Mouse (Mus musculus) gonadal fat pad, adult 2 months (tissue): ENCODE measurements around the gene Gli3. TPM values are rescaled to one million over a fixed set of nuclear protein-coding genes. Genes with fewer than 3 reads are reported as not detected.

Experiments
- DNase-seq: peaks from one replicate; pipeline ENCODE4 v3.0.0-alpha.2; 2012; ENCODE audit warnings: low read depth
- polyA plus RNA-seq: library from polyadenylated mRNA; depleted of rRNA; stranded (reverse); fragments of >200 nt; gene quantifications from 2 replicates; pipeline ENCODE4 v1.2.3, GENCODE M21; 2012

Gli3 gene
- polyA plus RNA-seq, 1 experiment = 1.7 TPM

DNA sequence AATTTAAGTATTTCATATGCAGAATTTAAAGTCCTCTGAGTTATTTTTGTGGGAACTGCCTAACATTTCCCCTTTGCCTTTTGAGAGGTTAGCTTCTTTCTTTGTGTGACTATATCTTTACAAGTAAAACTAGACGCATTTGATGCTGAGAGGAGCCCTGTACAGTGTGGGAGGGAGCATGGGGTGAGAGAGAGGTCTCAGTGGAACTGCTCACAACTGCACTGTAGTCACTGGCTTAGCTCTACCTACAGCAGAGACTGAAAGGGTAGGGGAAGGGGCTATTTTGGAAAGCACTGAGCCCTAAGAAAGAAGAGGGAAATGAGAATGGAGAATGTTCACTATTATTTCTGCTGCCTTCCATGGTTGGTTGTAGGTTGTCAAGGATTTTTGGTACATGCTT lies 25.0 kb downstream of the Gli3 start:
- DNase-seq = no peak

DNA sequence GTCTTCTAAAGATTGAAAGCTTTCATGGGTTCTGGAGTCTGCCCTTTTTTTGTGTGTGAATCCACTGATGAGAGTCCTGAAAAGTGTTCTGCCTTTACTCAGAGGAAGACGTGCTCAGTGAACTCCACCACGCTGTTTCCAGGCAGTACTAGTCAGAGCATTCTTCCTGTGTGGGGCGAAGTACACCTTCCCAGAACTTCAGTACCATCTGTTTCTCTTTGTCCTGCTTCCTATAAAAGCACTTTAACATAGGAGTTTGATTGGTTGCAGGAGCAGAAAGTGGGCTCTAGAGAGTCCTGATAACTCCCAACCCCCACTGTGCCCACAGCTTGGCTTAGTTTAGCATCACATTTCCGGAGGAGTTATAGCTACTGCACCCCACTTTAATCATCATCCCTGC lies 32.8 kb downstream of the Gli3 start:
- no peak for DNase-seq

DNA sequence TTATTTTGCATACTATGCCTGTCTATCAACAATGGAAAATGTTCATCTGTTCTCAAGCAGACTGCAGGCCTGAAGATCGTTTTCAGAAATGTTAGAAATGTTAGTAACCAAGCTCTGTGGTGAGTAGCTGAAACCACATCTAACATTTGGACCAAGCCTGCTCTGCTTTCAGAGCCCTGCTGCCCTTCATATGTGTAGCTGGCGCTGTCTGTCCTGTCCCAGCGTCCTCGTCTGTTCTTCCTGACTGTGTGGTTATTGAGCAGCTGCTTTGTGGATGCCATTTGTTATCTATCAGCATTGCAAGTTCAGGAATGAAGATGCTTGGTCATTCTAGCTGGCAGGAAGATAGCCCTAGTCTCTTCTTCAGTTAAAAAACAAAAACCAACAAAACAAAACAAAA lies 35.3 kb downstream of the Gli3 start:
- DNase-seq = no peak

DNA sequence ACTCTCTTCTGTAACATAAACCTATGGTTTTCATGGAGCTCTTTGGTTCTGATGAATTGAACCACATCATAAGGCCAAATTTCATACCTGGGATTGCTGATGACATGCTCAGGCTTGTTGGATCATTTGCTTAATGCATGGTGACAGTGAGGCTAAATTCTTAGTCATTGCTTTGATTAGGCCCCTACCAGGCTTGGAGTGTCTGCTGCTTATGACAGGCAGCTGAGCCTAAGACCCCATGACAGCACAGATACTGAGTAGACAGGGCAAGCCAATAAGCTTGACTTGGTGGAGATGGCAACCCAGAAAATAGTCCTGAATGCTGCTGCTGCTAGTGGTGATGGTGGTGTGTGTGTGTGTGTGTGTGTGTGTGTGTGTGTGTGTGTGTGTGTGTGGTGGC lies 47.9 kb downstream of the Gli3 start:
- no peak for DNase-seq

DNA sequence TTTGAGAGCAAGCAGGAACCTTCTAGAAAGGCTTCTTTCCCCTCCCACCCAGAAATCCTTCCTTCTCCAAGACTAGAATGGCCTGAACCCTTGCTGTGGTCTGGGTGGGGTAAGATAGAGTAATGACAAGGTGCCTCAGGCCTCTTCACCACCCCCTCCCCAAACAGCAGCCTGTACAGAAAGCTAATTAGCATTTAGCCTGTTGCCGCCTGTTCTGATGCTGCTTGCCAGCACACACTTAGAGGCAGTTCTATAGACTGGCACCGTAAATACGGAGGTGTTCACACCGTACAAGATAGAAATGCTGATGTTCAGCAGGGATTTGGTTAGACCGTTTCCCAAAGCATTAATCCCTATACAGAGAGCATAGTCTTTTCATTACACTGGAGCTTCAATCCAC lies 50.1 kb downstream of the Gli3 start:
- no peak for DNase-seq

DNA sequence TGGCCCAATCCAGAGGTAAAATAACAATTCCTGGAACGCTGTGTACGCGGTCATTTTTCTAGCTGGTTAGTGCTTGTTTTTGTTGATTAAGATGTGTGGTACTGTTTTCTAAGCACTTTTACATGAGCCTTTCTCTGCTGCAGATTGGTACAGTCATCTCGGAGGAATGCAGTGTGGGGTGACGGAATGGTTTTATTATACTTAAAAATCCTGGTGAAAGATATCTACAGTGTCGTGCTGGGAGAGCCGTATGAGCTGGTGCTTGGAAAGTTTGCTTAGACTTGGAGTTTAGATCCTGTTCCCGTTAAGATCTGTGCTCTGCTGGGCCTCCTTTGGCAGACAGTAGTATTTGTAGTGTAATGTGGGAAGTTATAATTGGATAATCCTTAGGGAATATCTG lies 51.0 kb downstream of the Gli3 start:
- no peak for DNase-seq

DNA sequence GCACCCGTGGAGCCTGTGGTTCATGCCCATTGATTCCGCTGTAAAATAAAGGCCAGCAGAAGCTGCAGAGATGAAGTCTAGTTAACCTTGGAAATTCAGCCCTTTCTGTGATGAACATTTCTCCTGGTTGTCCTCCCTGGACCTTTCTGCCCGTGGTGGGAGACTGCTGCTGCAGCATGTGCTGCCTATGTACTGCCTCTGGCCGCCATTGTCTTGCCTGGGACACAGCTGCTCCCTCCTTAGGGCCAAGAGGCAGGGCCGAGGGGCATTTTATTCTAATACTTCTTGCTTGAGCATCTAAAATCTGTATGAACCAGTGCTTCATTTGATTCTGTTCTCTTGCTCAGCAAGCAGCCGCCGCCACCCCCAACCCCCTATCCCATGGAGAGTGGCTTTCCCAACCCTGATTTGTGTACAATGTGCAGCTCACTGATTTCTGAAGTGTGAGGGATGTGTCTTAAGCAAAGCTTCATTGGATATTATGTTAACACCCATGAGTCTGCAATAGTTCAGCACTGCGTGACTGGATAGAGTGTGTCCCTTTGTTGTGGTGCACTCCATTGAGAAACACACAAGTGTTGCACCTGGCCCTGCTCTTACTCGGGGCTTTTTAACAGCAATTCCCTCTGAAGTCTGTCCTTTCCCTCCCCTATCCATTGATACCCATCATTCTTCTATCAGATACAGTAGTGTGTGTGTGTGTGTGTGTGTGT lies 54.2 kb downstream of the Gli3 start:
- DNase-seq = no peak

DNA sequence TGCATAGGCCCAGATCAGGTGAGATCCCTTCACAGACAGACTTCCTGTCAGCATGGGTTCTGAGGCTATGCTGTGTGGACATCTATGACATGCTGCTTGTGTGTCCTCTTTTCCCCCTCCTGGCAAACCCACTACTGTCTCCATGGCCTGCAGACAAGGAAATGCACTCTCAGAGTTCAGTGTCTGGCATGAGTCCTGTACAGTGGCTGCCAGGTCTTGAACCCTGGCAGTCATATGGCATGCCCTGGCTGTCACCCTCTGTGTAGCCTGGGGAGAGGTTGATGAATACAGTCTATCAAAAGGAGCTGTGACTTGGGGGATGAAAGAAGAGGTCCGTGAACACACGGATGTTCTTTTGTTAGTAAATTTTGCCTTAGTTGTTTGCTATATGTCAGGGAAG lies 57.3 kb downstream of the Gli3 start:
- no peak for DNase-seq

DNA sequence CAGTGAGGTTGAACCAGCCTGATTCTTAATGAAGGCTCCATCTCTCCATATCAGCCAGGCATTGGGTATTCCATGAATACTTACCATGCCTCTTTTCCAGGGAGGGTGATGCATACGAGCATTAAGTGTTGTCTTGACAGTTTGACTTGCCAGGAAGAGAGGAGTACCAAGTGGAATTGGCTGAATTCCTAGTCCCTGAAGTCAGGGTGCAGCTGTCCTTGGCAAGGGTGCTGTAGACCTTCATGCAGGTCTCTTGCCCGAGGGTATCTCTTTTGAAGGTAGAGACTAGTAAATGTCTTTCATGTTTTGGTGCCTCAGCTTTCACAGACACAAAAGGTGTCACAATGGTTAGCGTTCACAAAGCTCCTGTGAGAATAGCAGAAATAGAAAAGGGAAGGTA lies 59.1 kb downstream of the Gli3 start:
- DNase-seq = no peak

DNA sequence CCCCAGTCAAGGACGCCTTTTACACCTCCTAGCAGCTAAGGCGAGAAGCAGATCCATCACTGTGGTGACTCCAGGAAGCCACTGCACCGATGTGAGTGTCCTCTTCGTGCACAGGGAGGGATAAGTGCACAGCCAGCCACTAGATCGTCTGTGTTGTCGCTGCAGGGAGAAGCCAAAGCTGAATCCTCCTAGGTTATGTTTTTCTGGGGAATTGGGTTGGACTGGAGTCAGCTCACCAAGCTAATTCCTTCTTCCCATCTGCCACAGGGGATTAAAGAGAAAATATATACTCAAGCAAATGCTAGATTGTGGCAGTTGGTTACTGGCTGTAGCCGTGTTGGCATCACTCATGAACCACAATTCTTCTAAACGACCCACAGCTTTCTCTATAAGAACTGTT lies 61.2 kb downstream of the Gli3 start:
- no peak for DNase-seq

DNA sequence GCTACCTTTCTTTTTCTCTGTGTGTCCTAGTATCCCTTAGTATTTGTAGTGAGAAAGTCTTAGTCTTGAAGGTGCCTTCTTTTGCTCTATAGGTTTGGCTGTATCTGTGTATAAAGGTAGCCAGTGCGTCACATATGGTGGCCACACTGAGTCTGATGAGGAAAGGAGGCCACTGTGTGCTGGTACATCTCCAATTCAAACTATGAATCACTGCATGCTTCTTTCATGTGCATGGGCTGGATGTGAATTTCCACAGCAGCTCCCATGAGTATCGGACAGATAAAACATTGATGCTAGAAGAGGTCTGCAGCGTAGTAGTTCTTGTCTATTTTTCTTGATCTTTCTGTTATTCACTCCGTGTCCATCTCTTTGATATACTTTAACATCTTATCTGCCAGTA lies 63.7 kb downstream of the Gli3 start:
- DNase-seq = no peak

DNA sequence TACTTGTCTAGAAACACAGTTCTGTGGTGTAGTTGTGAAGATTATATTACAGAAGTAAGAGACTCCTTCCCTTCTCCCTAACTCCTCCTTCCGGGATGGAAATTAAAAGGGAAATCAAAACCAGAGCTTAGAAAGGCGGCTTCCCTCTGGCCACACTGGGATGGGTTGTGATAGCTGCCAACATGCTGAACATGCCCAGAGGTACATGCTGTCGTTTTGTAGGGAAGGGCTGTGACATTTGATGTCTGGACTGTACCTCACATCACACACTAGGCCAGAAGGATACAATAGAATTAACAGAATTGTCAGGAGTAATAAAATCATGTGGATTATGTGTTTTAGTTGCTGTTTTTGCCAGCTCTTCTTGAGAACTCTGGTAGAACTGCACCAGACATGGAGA lies 68.5 kb downstream of the Gli3 start:
- no peak for DNase-seq

DNA sequence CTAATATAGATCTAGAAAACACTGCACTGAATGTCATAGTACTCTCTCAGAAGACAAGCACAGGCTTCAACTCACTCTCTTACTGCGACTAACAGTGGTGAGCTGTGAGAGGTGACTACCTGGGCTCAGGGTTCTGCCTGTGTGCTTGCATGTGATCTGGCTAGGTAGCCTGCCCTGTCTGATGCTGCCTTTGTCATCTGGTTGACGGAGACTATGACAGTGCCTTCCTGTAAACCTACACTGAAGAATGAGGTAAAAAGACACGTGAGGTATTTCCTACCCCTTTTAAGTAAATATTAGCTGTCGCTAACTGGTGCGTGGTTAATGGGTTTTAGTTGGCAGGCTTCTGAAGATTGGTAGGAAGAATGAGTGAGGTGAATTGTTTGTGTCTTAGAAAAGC lies 74.2 kb downstream of the Gli3 start:
- no peak for DNase-seq

DNA sequence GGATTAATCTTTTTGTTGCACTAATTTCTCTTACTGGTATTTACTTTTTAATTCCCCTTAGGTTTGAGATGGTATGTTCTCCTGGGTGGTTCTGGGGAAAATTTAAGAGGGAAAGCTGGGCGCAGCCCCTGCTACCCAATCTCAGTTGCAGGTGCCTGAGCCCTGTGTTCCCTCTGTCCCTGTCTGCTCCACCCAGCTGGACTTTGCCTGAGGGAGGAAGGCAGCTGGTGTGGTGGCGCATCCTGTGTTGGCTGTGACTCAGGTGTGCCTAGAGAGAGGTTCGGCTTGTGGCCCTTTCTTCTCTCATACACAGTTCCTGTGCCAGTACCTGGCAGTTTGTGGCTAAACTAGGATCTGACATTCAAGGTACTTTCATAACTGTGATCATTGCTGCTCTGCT lies 74.6 kb downstream of the Gli3 start:
- DNase-seq = no peak

DNA sequence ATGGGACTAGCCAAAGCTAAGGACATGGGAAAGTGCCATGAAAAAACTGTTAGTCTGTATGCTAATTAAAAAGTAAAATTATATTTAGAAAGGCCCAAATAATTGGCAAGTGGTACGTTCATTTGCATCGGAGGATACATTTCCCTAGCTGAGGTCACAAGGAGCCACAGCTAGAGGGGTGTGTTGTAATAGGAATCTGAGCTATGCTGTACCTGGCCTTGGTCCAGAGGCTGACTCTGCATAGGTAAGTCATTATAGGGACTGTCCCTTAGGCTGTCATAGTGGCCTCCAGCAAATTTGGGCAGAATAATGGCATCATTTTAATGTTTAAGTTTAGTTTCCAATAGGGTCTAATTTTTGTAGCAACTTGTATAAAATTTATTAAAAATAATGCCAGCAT lies 75.4 kb downstream of the Gli3 start:
- no peak for DNase-seq

DNA sequence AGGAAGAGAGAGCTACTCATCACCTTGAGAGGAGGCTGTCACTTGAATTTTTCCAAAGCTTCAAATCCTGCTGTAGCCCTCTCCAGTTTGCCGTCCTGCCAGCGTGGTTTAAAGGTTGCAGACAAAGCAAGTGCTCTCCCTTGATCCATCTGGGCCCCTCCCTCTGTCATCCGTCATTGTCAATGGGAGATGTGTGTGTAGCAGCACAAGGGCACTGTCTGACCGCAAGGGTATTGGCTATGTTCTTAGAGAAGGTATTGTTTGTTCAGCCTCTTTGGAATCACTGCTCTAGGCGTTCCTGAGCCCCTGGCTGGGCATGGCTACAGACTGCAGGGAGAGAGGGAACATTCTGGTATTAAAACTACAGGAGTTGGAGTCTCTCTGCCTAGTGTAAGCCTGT lies 79.0 kb downstream of the Gli3 start:
- DNase-seq = no peak

DNA sequence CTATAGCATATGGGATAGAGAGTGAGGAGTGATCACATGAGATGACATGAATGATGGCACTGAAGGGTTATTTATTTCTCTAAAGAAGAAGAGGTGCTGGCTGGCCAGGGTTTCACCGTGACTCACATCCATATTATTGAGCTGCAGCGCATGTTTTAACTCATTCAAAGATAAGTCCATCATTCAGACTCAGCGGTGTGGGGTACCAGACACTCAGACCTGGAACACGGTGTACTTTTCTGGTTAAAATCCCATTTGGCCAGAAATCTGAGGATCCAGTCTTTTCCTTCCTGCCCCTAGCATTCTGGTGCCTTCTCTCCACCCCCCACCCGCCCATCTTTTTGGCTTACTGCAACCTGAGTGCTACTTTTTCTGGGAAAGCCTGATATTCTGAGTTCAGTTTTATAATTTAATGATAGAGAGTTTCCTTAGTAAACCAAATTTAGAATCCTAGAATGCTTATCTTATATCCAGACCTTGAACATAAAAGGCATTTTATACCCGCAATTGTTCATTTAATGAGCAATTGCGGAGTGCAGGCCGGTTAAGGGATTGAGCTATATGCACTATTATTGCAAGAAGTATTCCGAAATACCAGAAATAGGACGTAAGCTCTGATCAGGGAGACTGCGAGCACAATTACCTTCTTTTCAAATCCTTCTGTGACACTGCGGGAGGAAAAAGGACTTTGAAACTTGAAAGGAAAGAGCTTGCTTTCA lies 80.3 kb downstream of the Gli3 start:
- no peak for DNase-seq

DNA sequence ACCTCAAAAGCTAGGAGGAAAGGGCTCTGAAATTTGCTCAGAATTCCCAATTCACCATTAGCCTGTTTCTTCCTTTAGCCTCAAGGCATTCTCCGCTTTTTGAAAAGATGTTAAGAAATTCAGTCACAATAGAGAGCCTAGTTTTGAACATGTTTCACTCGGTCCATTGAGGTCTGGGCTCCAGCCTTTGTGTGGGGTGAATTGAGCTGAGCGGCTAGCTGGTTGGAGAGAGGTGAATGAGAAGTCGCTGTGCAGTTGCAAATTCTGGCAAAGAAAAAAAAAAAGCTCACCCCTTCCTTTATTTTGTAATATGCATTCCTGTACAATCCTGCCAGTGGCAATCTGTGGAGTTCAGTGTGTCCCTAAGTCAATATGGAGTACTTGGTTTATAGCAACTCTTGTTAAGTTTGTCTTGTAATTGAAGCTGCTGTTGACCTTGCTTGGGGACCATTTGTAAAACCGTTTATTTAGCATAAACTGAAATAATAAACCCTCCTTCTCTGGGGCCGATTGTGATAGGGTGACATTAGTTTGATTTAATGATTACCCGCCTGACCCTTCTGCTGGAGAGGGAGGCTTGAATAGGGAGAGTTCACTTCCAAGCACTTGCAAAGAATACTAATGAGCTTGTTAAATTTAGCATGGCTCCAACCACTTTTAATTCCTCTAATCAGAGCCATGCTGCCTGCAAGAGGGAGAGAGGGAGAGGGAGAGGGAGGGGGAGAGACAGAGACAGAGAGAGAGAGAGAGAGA lies 81.0 kb downstream of the Gli3 start:
- DNase-seq = no peak

DNA sequence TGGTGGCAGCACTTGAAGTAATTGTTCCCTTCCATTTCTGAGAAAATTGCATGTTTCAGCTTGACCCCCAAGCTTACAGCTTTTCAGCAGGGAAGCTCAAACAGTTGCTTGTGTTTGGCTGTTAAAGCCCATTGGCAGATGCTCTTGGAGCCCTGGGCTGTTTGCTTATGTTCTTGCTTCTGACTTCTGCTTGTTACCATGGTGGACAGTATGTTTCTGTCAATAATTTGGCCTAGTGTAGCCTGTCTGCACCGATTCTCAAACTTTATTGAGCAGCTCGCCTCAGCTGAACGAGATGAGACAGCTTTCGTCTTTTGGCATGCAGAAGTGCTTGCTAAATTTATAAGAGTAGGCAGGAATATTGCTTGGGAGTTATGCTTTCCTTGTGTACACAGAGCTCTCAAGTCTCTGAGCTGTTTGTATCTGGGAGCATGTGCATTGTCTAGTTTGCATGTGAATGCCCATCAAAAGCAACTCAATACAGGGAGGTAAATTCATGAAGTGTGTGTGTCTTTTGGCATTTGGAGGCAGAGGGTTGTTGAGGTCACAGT lies 82.4 kb downstream of the Gli3 start:
- no peak for DNase-seq

DNA sequence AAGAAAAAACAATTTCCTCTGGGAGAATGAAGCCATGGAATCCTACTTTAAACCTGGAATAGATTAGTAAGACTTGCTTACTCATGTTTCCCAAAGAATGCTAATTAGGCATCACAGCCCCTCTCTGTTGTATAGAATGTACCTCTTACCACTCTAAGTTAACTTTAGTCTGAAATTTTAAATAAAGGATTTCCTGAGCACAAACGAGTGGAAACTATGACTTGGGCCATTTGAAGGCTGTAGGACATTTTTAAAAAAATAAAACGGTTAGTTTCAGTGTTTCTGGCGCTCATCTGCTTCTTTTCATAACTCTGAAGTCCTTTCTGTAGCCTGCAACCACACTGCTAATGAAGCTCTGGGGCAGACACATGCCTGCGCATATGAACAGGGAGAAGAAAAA lies 83.2 kb downstream of the Gli3 start:
- no peak for DNase-seq

DNA sequence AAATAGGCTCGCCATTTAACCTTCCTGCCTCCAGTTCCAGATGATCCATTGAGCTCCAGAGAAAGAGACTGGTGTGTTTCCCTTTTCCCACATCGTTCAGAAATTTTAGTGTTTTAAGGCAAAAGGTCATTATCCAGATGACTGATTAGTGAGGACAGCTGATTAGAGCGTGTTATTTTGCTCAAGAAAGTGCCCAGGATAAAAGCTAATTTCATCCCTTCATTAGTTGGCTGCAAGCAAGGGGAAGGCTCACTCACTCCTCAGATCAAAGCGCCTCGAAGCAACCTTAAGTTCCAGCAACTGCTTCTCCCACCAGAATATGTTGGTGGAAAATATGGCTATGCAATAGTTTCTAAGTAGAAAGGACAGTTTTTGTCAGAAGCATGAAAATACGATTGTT lies 86.4 kb downstream of the Gli3 start:
- DNase-seq = no peak

DNA sequence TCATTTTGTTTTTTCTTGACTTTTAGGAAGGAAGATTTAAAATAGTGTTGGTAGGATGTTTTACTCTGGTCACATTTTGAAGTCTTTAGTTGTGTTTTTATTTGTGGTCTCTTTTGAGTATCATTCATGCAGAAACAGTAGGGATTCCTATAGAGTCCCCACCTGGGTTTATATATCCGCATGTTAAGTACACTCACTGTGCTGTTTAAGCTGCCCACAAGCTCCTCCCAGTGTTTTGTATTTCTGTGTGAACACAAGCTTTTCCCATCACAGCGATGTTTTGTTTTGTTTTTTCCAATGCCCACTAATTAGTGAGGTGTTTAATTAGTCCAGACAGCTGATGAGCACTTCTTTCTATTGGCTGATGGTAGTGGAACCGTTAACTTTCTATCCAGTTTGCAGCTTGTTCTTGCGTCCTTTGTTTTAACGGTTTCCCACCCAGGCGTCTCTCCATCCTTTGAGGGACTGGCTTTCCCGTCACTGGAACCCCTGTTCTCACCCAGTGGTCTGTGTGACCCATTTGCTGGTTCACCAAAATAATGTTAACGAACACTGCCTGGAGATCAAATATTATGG lies 87.1 kb downstream of the Gli3 start:
- no peak for DNase-seq
